Mouse (Mus musculus) induced T-regulatory cell, adult 2 months (primary cell): ENCODE measurements around the gene Tmprss11a.
A peak's percentile ranks its signal among the peaks of the same experiment; 100 is the strongest.

Experiments
- DNase-seq: peaks from one replicate; pipeline ENCODE4 v3.0.0-alpha.2; 2012; ENCODE audit warnings: low read depth

Gene Tmprss11a

DNA sequence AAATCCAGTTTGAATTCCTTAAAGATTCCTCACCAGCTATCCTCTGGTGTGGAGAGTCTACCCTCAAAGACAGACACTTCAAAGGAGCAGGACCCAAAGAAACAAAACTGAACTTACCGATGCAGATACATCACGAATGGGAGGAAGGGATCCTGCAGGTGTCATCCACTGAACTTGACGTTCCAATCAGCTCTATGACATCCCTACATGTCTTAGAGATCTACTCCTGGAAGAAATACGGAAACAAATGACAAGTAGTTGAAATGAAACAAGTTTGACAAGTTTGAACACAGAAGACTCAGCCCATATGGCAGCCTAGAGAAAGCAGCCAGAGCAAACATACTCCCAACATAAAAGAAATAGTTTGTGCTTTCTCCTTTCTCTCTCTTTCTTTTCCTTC, at the start of gene Tmprss11a:
TSS of gene Tmprss11a (minus strand) at position 101 of the 400 bp plus-strand sequence.
- no peak for DNase-seq

- no peak for DNase-seq
Measured at GRCm38 (mm10) chr5:86518500-86518899, 49.7 kb upstream of the Tmprss11a start, which contains the start of gene Tmprss11g. Tmprss11g (minus strand) TSS chr5:86518600.

DNA sequence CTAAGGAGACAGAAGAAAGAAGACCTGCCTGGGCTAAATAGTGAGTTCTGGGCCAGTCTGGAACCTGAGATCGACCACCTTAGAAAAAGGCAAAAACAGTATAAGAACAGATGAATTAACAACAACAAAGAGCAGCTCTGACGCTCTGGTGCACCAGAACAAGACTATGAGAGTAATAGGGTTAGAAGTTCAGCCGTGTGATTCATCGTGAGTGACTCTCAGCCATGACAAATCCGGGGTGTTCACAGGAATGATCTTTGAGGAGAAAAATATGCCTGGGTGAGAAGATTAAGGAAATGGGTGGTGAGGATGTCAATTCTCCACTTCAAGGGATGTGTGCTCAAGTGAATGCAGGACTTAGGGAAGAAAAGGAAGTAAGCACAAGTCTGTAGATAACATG, 42.7 kb upstream of the Tmprss11a start:
- DNase-seq: no peak

GRCm38 (mm10) chr5:86493453-86493852, 24.7 kb upstream of the Tmprss11a start:
- DNase-seq: no peak

DNA sequence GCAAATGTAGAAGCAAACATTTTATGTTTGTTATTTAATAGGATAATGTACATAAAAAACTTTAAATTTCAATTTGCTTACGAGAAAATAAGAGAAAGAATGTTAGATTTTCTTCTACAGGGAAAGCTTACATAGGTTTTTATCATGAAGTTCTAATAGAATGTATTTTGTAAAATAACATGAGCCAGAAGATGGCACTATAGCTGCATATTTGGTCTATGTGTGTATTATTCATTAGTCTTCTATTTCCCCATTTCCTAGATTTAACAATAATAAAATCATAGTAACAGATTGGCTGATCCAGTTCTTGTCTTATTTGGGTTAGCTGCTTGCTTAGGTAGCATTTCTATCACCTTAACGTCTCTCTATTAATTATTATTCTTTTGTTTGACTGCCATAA, 13.8 kb upstream of the Tmprss11a start:
- DNase-seq: no peak

- DNase-seq: no peak
Measured at GRCm38 (mm10) chr5:86482031-86482430, 13.2 kb upstream of the Tmprss11a start.

GRCm38 (mm10) chr5:86473859-86474258, 5.1 kb upstream of the Tmprss11a start:
- no peak for DNase-seq

DNA sequence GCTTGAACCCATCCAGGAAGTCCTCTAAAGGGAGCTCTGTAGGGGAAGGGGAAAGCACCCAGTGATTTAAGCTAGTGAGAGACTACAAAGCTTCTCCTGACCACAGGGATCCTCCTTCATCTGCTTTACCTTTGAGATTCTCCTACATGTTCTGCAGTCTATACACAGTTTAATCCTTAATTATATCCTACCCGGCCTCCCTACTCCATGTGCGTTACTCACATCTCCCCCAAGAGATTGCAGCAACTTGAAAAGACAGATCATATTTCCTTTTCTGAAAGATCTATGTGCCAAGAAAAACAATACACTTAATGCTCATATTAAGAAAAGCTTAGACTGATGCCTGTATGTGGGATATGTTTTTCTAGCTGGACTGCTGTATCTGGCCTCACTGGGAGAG, 29.5 kb downstream of the Tmprss11a start:
- no peak for DNase-seq

GRCm38 (mm10) chr5:86438548-86438947, 30.2 kb downstream of the Tmprss11a start:
- no peak for DNase-seq

DNA sequence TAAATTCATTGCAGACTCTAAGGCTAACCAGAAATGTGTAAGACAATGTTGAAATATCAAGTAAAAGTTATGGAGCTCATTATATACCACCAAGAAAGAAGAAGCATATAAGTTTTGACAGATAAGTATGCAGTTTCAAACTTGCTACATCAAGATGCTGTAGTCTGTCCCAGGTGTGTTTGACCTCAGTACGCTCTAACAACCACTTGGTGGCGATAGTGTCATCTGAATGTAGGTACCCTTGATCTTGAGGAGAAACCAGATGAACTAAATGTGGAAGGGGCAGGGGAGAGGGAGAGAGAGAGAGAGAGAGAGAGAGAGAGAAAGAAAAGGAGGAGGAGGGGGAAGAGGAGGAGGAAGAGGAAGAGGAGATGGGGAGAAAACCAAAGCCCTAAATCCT, 36.1 kb downstream of the Tmprss11a start:
- peak; percentile 23 for DNase-seq

DNA sequence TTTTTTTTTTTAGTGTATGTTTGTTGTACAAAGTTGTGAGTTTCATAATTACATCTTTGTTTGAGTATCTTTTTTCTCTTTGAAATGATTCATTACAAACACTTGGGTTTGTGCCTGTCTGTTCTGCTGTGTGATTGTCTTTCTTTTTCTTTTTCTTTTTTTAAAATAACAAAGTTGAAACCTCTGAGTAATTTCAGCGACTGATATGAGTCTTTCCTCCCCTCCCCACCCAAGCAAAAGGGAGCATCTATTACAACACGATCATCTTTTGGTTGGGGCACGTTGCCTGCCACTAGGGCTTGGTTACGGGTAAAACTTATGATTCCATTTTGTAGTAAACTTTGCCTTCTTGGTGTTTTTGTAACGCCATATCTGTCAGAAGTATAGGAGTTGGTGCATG, 37.7 kb downstream of the Tmprss11a start:
- no peak for DNase-seq

GRCm38 (mm10) chr5:86421323-86422028, 47.3 kb downstream of the Tmprss11a start:
- DNase-seq: no peak

- no peak for DNase-seq
Measured at GRCm38 (mm10) chr5:86419494-86419893, 49.3 kb downstream of the Tmprss11a start.

DNA sequence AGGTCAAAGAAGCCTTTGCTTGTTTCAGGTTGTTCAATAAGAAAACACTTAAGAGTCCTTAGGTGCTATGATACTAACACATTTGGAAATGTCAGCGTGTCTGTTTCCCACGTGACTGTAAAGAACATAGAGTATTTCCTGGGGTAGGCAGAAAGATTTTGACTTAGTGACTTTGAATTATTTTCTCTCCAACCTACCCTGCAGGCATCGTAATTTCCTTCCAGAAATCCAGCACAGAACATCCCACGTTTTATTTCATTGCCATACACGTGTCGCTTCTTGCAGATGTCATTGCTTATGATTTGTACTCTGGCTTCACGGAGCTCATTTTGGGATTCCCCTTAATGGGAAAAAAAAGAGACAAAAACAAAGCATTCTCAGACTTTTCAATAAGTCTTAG, 54.5 kb downstream of the Tmprss11a start:
- DNase-seq: no peak

DNA sequence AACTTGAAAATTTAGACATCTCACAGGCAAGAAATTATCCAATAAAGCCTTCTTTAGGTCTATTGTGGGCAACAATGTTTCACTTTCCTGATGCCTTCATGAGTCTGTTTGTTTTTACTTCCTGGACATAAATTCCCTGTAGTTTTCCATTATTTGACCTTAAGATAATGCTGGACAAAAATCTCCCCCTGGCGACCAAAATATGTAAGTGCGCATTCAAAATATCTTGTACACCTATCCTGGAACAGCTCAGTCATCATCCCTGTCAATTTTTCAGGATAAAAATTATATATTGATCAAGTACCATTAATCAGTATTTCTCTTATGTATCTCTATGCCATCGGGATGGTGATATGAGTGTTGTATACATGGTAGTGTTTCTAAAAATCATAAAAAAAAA, 58.0 kb downstream of the Tmprss11a start:
- DNase-seq: peak; percentile 21

GRCm38 (mm10) chr5:86407941-86408340, 60.8 kb downstream of the Tmprss11a start:
- DNase-seq: no peak

DNA sequence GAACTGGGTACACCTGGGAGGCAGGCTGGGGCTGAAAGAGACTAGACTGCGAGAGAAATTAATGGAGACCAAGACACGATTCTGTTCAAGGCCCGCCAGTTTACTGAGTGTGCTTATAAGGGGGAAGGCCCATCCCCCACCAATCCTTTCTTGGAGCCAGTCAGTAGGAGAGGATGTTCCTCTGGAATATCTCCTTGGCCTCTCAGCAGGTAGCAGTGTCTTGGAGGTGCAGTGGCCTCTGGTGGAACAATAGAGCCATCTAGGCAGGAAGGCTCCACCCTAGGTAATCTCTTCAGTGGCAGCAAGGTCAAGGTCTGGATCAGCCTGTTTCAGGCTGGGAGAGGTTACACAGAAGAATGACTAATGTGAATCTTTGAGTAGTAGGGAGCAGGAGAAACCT, 61.6 kb downstream of the Tmprss11a start:
- DNase-seq: no peak

DNA sequence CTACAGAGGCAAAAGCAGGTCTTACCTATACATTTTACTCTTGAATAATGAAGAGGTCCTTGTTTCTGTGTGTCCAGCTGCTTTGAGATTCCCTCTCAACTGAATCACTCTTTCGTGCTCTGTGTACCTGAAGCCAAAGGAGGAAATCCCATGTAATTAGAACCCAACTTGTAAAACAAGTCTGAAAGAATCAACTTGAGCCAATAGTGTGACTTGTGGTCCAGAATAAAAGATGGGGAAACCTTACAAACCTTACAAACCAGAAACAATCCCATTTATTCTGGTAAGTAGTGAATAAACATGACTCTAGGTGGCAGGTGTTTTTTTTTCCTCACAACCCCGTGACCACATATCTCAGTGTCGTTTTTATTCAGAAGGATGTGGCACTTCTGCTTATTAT, 95.5 kb downstream of the Tmprss11a start, which contains the start of gene Tmprss11d:
TSS of gene Tmprss11d (minus strand) at position 101 of the 400 bp plus-strand sequence.
- DNase-seq: no peak
